Mouse (Mus musculus) heart, adult 2 months (tissue): ENCODE results near the gene Dnajc5g. TPM values are rescaled to one million over a fixed set of nuclear protein-coding genes. Genes with fewer than 3 reads are reported as not detected.

Experiments used
- DNase-seq, 2 experiments: peaks; one replicate each; pipeline ENCODE4 v3.0.0; 2021
- H3K27ac ChIP-seq: fragments of 200-600 bp; 2 replicates; pipeline ENCODE4 v1.8.1; 2022
- H3K27me3 ChIP-seq: fragments of 200-500 bp; 2 replicates; pipeline ENCODE4 v1.6.1; 2012; ENCODE audit warnings: mild to moderate bottlenecking, low read length, inconsistent platforms, mixed read lengths; ENCODE audit not compliant: control insufficient read depth, insufficient read depth
- H3K36me3 ChIP-seq: fragments of 200-500 bp; 2 replicates; pipeline ENCODE4 v1.6.1; 2012; ENCODE audit warnings: low read length, inconsistent platforms; ENCODE audit not compliant: control insufficient read depth, insufficient read depth
- H3K4me1 ChIP-seq: fragments of 200-500 bp; 2 replicates; pipeline ENCODE4 v1.6.1; 2011; ENCODE audit warnings: low read length; ENCODE audit not compliant: control insufficient read depth, insufficient read depth
- H3K4me3 ChIP-seq: fragments of 200-600 bp; 2 replicates; pipeline ENCODE4 v1.8.1; 2022
- H3K79me2 ChIP-seq: fragments of 200-500 bp; replicated peaks from 2 replicates; pipeline ENCODE4 v1.6.1; 2012; ENCODE audit warnings: mild to moderate bottlenecking, inconsistent platforms, low read length, moderate library complexity, mixed read lengths; ENCODE audit not compliant: control insufficient read depth, insufficient read depth
- H3K9ac ChIP-seq: fragments of 200-500 bp; 2 replicates; pipeline ENCODE4 v1.6.1; 2012; ENCODE audit warnings: low read depth, mild to moderate bottlenecking, control low read depth, inconsistent platforms, low read length, mixed read lengths
- CTCF ChIP-seq: fragments of 200-600 bp; IDR thresholded peaks from 2 replicates; pipeline ENCODE4 v1.8.1; 2022; ENCODE audit warnings: antibody characterized with exemption, mild to moderate bottlenecking, moderate library complexity
- EP300 ChIP-seq: fragments of 200-500 bp; IDR thresholded peaks from 2 replicates; pipeline ENCODE4 v1.6.1; 2011; ENCODE audit warnings: low read depth, low read length, control low read depth; ENCODE audit not compliant: insufficient read depth
- POLR2A ChIP-seq: fragments of 200-500 bp; IDR thresholded peaks from 2 replicates; pipeline ENCODE4 v1.6.1; 2011; ENCODE audit warnings: mild to moderate bottlenecking, low read depth, low read length, control low read depth; ENCODE audit not compliant: insufficient read depth
- WGBS: fragments of 180-500 bp; shearing (Covaris S2); methylation state at CpG from one replicate; pipeline ENCODE4 v1.1.7; 2018; 5-methylcytosine and 5-hydroxymethylcytosine counted together
- intact Hi-C: fragments of 180-260 bp; cut with DNase I; formaldehyde crosslinking; loops from one replicate; pipeline ENCODE4 v1.15.1; 2025
- polyA plus RNA-seq: library from polyadenylated mRNA; depleted of rRNA; stranded (reverse); fragments of >200 nt; gene quantifications from 2 replicates; pipeline ENCODE4 v1.2.3, GENCODE M21; 2012
- total RNA-seq, 2 experiments: library from RNA; stranded (reverse); gene quantifications; 2 replicates each; pipeline ENCODE4 v1.2.3; 2021

The Dnajc5g gene
- total and polyA plus RNA-seq, 3 experiments: not detected

GRCm38 (mm10) chr5:31086606-31087005 lies 19.5 kb upstream of the Dnajc5g start:
- no peak for DNase-seq
- Histone ChIP-seq H3K9ac (no peak overlapping the region), H3K27ac (no peak overlapping the region), H3K79me2 (no peaks in the 10 kb centered on the region), H3K4me3 (no peak overlapping the region), H3K4me1 (no peaks in the 10 kb centered on the region; the same call in none of the 2 replicates), H3K27me3 (no peaks in the 10 kb centered on the region; the same call in none of the 2 replicates), H3K36me3 (no peaks in the 10 kb centered on the region)
- TF ChIP-seq CTCF (no peak), POLR2A (no peak), EP300 (no peak)
- intact Hi-C loops: no loop called here
- 33% methylated on average over 7 of the region's 7 CpGs for WGBS

- intact Hi-C loops: no loop called here
- no peak for DNase-seq
- Histone ChIP-seq H3K27me3 (peaks cover 2% of the 10 kb centered on the region), H3K27ac (no peak overlapping the region), H3K4me1 (no peaks in the 10 kb centered on the region; the same call in none of the 2 replicates), H3K4me3 (no peak overlapping the region), H3K36me3 (no peaks in the 10 kb centered on the region), H3K79me2 (no peaks in the 10 kb centered on the region), H3K9ac (no peak overlapping the region)
- no peak for TF ChIP-seq CTCF
- no peak for TF ChIP-seq POLR2A
- TF ChIP-seq EP300: no peak
- WGBS: 60% methylated on average over 2 of the region's 2 CpGs
These were observed 19.0 kb upstream of the Dnajc5g start for GRCm38 (mm10) chr5:31087131-31087530.

GRCm38 (mm10) chr5:31092231-31092975 lies 13.7 kb upstream of the Dnajc5g start:
- intact Hi-C loops: no loop called here
- H3K9ac ChIP-seq: peak overlapping the region; percentile 25; the same call in 1 of the 2 replicates
- TF ChIP-seq EP300: no peak
- no peak for TF ChIP-seq CTCF
- TF ChIP-seq POLR2A: no peak
- WGBS: 10% methylated on average over 53 of the region's 53 CpGs
- no peak overlapping the region for H3K27ac ChIP-seq
- H3K4me3 ChIP-seq: peak overlapping the region; percentile 37; the same call in 1 of the 2 replicates
- peaks cover 22% of the 10 kb centered on the region for H3K27me3 ChIP-seq
- DNase-seq: no peak
- H3K79me2 ChIP-seq: no peaks in the 10 kb centered on the region
- H3K4me1 ChIP-seq: peaks cover 4% of the 10 kb centered on the region
- no peaks in the 10 kb centered on the region for H3K36me3 ChIP-seq

- Histone ChIP-seq H3K36me3 (no peaks in the 10 kb centered on the region), H3K4me1 (peaks cover 4% of the 10 kb centered on the region), H3K79me2 (no peaks in the 10 kb centered on the region), H3K27ac (no peak overlapping the region), H3K27me3 (peaks cover 22% of the 10 kb centered on the region), H3K4me3 (peak overlapping the region; percentile 37; the same call in 1 of the 2 replicates), H3K9ac (peak overlapping the region; percentile 25; the same call in 1 of the 2 replicates)
- WGBS: 1% methylated on average over 50 of the region's 54 CpGs
- intact Hi-C loops: no loop called here
- DNase-seq: peak; percentile 50 to 64
- TF ChIP-seq POLR2A (no peak), EP300 (no peak), CTCF (no peak)
These were observed 12.7 kb upstream of the Dnajc5g start for GRCm38 (mm10) chr5:31093151-31094041.

- Histone ChIP-seq H3K4me1 (peaks cover 4% of the 10 kb centered on the region), H3K9ac (no peak overlapping the region), H3K79me2 (no peaks in the 10 kb centered on the region), H3K36me3 (no peaks in the 10 kb centered on the region), H3K27ac (no peak overlapping the region), H3K27me3 (peaks cover 22% of the 10 kb centered on the region), H3K4me3 (peak overlapping the region; percentile 47)
- no peak for DNase-seq
- intact Hi-C loops: no loop called here
- 3% methylated on average over 29 of the region's 29 CpGs for WGBS
- no peak for TF ChIP-seq EP300
- no peak for TF ChIP-seq POLR2A
- no peak for TF ChIP-seq CTCF
These were observed 11.8 kb upstream of the Dnajc5g start for GRCm38 (mm10) chr5:31094100-31094798.
